Mouse (Mus musculus) embryonic facial prominence, embryonic 11.5 days (tissue): ENCODE data around the gene Osbpl3. TPM values are rescaled to one million over a fixed set of nuclear protein-coding genes. Genes with fewer than 3 reads are reported as not detected.

ENCODE experiments used
- ATAC-seq: fragments of 200-750 bp; cut with Nextera tagmentation; replicated peaks from 2 replicates; pipeline ENCODE4 v1.8.0; 2017; ENCODE audit warnings: low read depth; ENCODE audit not compliant: insufficient number of reproducible peaks, low FRiP score, low TSS enrichment
- DNase-seq: peaks from one replicate; pipeline ENCODE4 v3.0.0-alpha.2; 2015; ENCODE audit warnings: low spot score
- H3K27ac ChIP-seq: fragments of 300-500 bp; sonication (generic); replicated peaks from 2 replicates; pipeline ENCODE4 v1.5.1; 2014; ENCODE audit warnings: mild to moderate bottlenecking, low read depth, low read length, control low read depth
- H3K27me3 ChIP-seq: fragments of 300-500 bp; sonication (generic); 2 replicates; pipeline ENCODE4 v1.6.1; 2014; ENCODE audit warnings: mild to moderate bottlenecking, low read length, moderate library complexity, mixed read lengths; ENCODE audit not compliant: control insufficient read depth, insufficient read depth
- H3K36me3 ChIP-seq: fragments of 300-500 bp; sonication (generic); replicated peaks from 2 replicates; pipeline ENCODE4 v1.6.1; 2014; ENCODE audit warnings: low read depth, mild to moderate bottlenecking, low read length, moderate library complexity, mixed read lengths; ENCODE audit not compliant: control insufficient read depth, insufficient read depth
- H3K4me1 ChIP-seq: fragments of 300-500 bp; sonication (generic); 2 replicates; pipeline ENCODE4 v1.6.1; 2014; ENCODE audit warnings: low read length, mixed read lengths; ENCODE audit not compliant: control insufficient read depth, insufficient read depth
- H3K4me2 ChIP-seq: fragments of 300-500 bp; sonication (generic); 2 replicates; pipeline ENCODE4 v1.6.1; 2014; ENCODE audit warnings: low read depth, mild to moderate bottlenecking, control low read depth, low read length, moderate library complexity
- H3K4me3 ChIP-seq: fragments of 300-500 bp; sonication (generic); 2 replicates; pipeline ENCODE4 v1.5.1; 2014; ENCODE audit warnings: low read depth, low read length, control low read depth
- H3K9ac ChIP-seq: fragments of 300-500 bp; sonication (generic); replicated peaks from 2 replicates; pipeline ENCODE4 v1.6.1; 2014; ENCODE audit warnings: mild to moderate bottlenecking, control low read depth, low read length
- H3K9me3 ChIP-seq: fragments of 300-500 bp; sonication (generic); replicated peaks from 2 replicates; pipeline ENCODE4 v1.6.1; 2016; ENCODE audit warnings: mild to moderate bottlenecking, low read length, inconsistent platforms, mixed read lengths; ENCODE audit not compliant: control insufficient read depth
- WGBS: fragments of 180-500 bp; shearing (Covaris S2); extraction: QIAGEN DNeasy Blood & Tissue Kit; methylation state at CpG from one replicate; pipeline ENCODE4 v1.1.7; 2014; 5-methylcytosine and 5-hydroxymethylcytosine counted together
- polyA plus RNA-seq: library from polyadenylated mRNA; unstranded; fragments of >200 nt; fragmentation: Nextera tagmentation; extraction: Ambion mirVana; gene quantifications from 2 replicates; pipeline ENCODE4 v1.2.1, GENCODE M21; 2014

Osbpl3 gene
- polyA plus RNA-seq, 1 experiment from 2014 or later: 9.0 TPM

DNA sequence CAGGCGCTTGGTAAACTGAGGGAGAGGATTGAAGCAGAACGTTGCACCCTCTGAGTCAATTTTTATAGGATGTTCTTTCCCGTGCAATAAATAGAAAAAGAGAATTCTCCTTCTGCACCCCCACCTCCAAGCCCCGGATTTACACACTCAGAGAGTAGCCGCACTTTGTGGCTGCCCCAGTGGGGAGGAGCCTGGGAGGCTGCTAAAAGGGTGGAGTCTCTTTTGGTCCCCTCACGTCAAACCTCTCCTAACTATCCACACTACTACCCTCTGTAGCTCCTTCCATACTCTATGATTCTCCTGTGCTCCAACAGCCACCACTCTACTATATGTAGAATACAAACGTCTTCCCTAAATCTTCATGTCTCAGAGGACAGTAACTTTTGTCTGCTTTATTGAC lies 193.7 kb downstream of the Osbpl3 start:
- WGBS: 28% methylated on average over 7 of the region's 7 CpGs
- Histone ChIP-seq H3K27me3 (no peaks in the 10 kb centered on the region), H3K36me3 (no peaks in the 10 kb centered on the region), H3K9me3 (no peaks in the 10 kb centered on the region), H3K4me3 (peak overlapping the region; percentile 44; the same call in 1 of the 2 replicates), H3K4me1 (peaks cover 7% of the 10 kb centered on the region), H3K9ac (peak overlapping the region; percentile 67), H3K4me2 (peak overlapping the region; percentile 77), H3K27ac (no peak overlapping the region)
- DNase-seq (no peak), ATAC-seq (no peak)

DNA sequence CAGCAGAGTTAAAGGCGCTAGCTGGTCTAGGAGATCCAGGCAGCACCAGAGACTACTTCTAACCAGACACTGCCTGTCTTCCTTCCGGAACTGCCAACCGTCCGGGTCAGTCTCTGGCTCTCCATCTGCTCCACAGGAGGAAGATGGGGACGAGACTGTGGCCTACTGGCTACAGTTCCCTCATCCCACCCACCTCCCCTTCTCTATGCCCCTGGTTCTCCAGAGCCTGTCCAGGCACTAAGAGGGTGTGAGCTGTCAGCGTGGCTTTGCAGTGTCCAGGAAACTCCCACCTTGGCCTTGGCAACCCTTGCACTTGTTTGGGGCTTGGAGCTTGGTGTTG lies 194.1 kb downstream of the Osbpl3 start:
- 0% methylated on average over 6 of the region's 6 CpGs for WGBS
- Histone ChIP-seq H3K4me3 (peak overlapping the region; percentile 44), H3K27ac (0 out of 2 replicates have a peak overlapping the region, but pooled peaks have one; percentile 20)

DNA sequence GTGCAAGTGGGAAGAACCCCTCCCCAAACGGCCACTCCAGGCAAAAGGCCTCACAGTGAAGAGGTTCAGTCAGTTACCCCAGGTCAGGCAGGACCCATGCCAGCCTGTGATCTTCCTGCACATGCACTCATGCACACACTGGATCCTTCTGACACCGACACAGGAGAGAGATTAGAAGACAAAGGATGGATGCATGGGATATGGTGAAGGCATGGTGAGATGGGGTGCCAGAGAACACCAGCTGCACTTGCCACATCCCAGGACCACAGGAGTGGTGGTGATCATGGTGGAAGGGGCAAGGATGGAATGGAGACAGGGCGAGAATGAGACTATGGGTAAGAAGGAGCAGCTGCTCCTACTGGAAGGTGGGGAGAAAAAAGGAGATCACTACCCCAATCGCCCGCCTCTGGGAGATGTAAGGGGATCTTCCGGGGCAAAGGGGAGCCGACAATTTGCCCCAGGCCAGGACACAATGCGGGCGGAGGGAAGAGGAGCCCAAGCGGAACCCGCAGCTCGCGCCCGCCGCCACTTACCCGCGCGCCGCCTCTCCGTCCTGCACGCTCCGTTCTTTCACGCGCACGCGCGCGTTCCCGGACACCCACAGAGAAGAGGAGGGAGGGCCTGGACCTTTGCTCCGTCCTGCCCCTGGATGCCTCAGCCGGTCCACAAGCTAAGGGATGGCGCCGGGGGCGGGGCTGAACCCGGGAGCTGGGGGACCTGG lies 194.6 kb downstream of the Osbpl3 start:
- WGBS: 2% methylated on average over 34 of the region's 35 CpGs
- Histone ChIP-seq H3K27ac (0 out of 2 replicates have a peak overlapping the region, but pooled peaks have one; percentile 20), H3K4me1 (peaks cover 7% of the 10 kb centered on the region), H3K4me3 (peak overlapping the region; percentile 44), H3K4me2 (peak overlapping the region; percentile 77), H3K9ac (peak overlapping the region; percentile 67), H3K36me3 (no peaks in the 10 kb centered on the region), H3K27me3 (no peaks in the 10 kb centered on the region), H3K9me3 (no peaks in the 10 kb centered on the region)
- DNase-seq (peak; percentile 86), ATAC-seq (peak; percentile 85)

More for the DNA sequence above, 194.1 kb downstream of the Osbpl3 start:
- Histone ChIP-seq H3K36me3 (no peaks in the 10 kb centered on the region), H3K4me1 (peaks cover 7% of the 10 kb centered on the region), H3K4me2 (peak overlapping the region; percentile 77), H3K9me3 (no peaks in the 10 kb centered on the region), H3K27me3 (no peaks in the 10 kb centered on the region), H3K9ac (peak overlapping the region; percentile 67)
- DNase-seq: no peak
- ATAC-seq: peak; percentile 76; the same call in 1 of the 2 replicates

DNA sequence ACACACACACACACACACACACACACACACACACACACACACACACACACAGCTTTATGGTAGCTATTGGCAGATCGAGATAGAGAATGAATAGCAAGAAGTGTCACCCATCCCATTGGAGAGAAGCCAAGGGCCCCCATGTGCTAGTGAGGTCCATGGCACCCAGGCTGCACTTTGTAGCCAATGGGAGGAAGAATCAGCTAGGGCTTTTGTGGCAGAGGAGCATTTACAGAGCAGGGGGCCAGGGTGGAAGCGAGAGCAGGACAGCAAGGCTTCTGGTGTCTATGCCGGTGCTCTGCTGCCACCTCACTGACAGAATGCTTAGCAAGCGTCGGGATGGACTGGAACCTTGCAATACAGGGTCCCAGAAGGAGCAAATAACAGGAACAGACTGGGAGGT lies 200.6 kb downstream of the Osbpl3 start:
- Histone ChIP-seq H3K4me2 (no peak overlapping the region), H3K4me3 (no peak overlapping the region), H3K9me3 (no peaks in the 10 kb centered on the region), H3K27ac (no peak overlapping the region), H3K9ac (no peak overlapping the region), H3K4me1 (no peaks in the 10 kb centered on the region), H3K36me3 (no peaks in the 10 kb centered on the region), H3K27me3 (no peaks in the 10 kb centered on the region)
- DNase-seq (no peak), ATAC-seq (no peak)
- 87% methylated on average over 5 of the region's 5 CpGs for WGBS

DNA sequence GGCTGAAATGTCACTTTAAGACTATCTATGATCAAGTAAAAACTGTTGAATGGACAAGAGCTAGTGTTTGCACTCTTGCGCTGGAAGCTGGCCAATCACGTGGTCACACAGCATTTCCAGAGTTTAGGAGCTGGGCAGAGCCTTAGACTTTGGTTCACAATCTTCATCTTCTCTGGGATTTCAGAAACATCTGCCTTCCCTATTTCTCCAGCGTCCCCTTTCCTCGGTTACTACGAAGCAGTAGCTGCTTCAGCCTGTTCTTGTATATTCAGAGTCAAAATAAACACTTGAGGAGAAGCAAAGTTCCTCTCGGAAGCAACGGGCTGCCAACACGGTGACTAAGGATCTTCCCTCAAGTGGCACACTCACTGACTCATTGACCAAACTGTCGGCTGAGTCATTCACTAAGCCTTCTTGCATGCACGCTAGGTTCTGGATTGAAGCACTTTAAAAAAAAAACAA lies 201.2 kb downstream of the Osbpl3 start:
- ATAC-seq (no peak), DNase-seq (no peak)
- no peak overlapping the region for H3K4me2 ChIP-seq
- H3K27ac ChIP-seq: no peak overlapping the region
- no peak overlapping the region for H3K4me3 ChIP-seq
- H3K27me3 ChIP-seq: no peaks in the 10 kb centered on the region
- no peaks in the 10 kb centered on the region for H3K9me3 ChIP-seq
- H3K9ac ChIP-seq: no peak overlapping the region
- H3K4me1 ChIP-seq: no peaks in the 10 kb centered on the region
- no peaks in the 10 kb centered on the region for H3K36me3 ChIP-seq
- 77% methylated on average over 10 of the region's 10 CpGs for WGBS

DNA sequence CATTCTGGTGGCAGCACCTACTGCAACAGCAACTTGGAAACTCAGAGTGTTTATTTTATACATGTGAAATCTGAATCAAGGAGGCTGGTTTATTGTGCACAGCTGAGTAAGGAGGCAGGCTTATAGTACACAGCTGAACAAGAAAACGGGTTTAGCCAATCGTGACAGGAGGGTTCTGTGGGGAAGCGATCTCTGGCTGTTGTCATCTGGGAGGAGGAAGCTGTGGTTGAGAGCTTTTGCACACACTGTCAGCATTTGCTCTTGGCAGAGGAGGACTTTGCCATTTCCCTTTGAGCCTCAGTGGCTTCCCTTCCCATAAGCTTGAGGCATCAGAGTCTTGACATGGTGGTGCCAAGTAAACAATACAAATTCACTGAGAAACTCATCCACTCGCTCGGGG lies 203.3 kb downstream of the Osbpl3 start:
- H3K9ac ChIP-seq: no peak overlapping the region
- H3K9me3 ChIP-seq: no peaks in the 10 kb centered on the region
- H3K27me3 ChIP-seq: no peaks in the 10 kb centered on the region
- 85% methylated on average over 5 of the region's 5 CpGs for WGBS
- no peak for ATAC-seq
- no peak for DNase-seq
- H3K27ac ChIP-seq: no peak overlapping the region
- H3K4me3 ChIP-seq: no peak overlapping the region
- H3K4me1 ChIP-seq: no peaks in the 10 kb centered on the region
- H3K36me3 ChIP-seq: no peaks in the 10 kb centered on the region
- no peak overlapping the region for H3K4me2 ChIP-seq

DNA sequence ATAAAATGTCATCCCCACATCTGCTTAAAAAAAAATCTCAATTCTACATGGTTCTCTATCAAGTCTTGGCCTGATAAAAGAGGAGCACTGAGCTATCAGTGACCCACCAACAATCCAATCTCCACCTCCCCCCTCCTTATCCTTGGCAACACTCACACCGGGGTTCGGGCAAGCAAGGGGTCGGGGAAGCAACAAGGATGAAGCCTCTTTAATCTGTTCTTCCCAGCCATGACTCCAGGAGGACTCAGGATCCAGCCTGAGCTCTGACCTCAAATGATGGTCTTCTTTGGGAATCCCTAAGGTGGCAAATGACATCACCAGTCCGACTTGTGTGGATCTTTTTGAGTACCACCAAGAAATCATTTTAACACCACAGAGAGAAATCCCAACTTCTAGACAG lies 208.2 kb downstream of the Osbpl3 start:
- no peaks in the 10 kb centered on the region for H3K27me3 ChIP-seq
- DNase-seq: no peak
- H3K9me3 ChIP-seq: no peaks in the 10 kb centered on the region
- H3K36me3 ChIP-seq: no peaks in the 10 kb centered on the region
- H3K4me3 ChIP-seq: no peak overlapping the region
- no peak for ATAC-seq
- WGBS: 93% methylated on average over 4 of the region's 4 CpGs
- no peaks in the 10 kb centered on the region for H3K4me1 ChIP-seq
- H3K27ac ChIP-seq: no peak overlapping the region
- H3K9ac ChIP-seq: no peak overlapping the region
- no peak overlapping the region for H3K4me2 ChIP-seq

DNA sequence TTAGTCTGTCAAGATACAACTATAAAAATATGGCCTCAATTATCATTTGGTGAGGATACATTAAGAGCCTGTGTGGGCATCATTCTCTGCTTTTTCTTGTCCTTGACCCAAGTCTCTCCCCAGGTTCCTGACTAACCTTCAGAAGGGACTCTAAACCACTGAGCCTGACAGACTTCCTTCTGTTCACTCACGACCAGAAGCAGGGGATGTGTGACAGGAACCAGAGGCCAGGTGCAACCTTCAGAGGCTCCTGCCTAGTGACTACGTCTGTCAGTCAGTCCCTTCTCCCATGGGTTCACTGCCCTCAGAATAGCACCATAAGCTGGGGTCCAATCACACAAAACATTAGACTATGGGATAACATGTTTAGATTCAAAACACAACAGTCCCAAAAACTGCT lies 208.6 kb downstream of the Osbpl3 start:
- Histone ChIP-seq H3K4me3 (no peak overlapping the region), H3K9me3 (no peaks in the 10 kb centered on the region), H3K4me2 (no peak overlapping the region), H3K9ac (no peak overlapping the region), H3K4me1 (no peaks in the 10 kb centered on the region), H3K36me3 (no peaks in the 10 kb centered on the region), H3K27ac (no peak overlapping the region), H3K27me3 (no peaks in the 10 kb centered on the region)
- WGBS: 80% methylated on average over 2 of the region's 2 CpGs
- DNase-seq (no peak), ATAC-seq (no peak)
